Mouse (Mus musculus) brain, embryonic 14.5 days (tissue): ENCODE results near the gene Rnaset2b. TPM values are rescaled to one million over a fixed set of nuclear protein-coding genes. Genes with fewer than 3 reads are reported as not detected.
"Not testable (repeated sequence)": the region's sequence is repeated elsewhere in the genome, so short reads cannot be mapped to it uniquely, and the experiment has no call there.

Source experiments
- DNase-seq: peaks from one replicate; pipeline ENCODE4 v3.0.0-alpha.2; 2011; ENCODE audit warnings: low read depth
- polyA plus RNA-seq: library from polyadenylated mRNA; depleted of rRNA; stranded (reverse); fragments of >200 nt; gene quantifications from 2 replicates; pipeline ENCODE4 v1.2.3, GENCODE M21; 2012; rRNA removed

The Rnaset2b gene
- polyA plus RNA-seq, 1 experiment = 59.0 TPM

DNA sequence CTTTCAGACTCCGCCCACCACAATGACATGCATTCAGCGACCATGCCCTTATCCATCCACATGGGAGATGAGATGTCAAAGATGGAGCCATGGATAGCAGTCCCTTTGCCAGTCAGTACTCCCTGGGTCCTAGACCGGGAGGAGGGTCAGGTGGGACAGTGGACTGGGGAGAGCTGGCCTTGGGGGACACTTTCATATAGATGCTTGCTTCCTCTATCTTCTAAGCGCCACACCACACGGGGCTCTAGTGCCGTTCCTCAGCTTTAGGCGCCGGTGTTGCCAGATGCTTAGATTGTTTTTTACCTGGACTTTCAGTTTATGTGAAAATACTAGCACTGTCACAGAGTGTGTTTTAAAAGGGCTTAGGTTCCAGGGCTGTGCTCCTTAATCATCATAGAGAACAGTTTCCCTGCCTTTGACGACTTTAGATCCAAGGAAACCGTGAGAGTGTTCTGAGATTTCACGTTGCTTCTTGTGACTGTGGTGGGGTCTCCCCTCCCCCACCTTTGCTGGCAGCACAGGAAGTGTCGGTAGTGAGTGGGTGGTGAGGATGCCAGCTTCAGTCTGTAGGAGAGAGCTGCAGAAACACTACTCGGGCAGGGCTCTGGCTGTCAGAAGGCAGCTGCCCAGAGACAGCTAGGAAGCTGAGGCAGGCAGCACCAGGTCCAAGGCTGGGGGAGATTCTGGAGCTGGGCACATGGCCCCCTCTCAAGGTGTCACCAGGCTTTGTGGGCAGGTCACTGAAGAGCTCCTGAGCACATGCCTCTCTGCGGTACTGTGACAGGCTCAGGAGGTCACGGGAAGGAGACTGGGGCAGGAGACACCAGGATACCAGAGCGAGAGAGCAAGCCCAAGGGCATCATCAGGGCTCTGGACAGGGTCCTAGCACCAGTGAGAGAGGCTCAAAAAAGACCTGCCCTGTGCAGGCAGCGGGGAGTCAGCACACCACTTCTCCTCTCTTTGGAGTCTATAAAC lies 63.0 kb downstream of the Rnaset2b start:
- not testable (repeated sequence) for DNase-seq

Other genes starting within 250 kb of the Rnaset2b start
- gene Ezr, start 187.8 kb upstream of the Rnaset2b start, polyA plus RNA-seq = 42.8 and 44.5 TPM in 2 replicates
- gene Rsph3b, start 22.0 kb upstream of the Rnaset2b start, polyA plus RNA-seq = 22.7 and 27.7 TPM in 2 replicates
- 38.7 and 53.9 TPM in 2 replicates for gene Tagap1, start 9.5 kb upstream of the Rnaset2b start, polyA plus RNA-seq
- 0.48 and 1.1 TPM in 2 replicates for gene Gm49721, start 8.3 kb downstream of the Rnaset2b start, polyA plus RNA-seq
- gene Gm1604a, start 54.9 kb downstream of the Rnaset2b start, polyA plus RNA-seq = not detected in 2 replicates
- 30.3 and 33.3 TPM in 2 replicates for gene Rps6ka2, start 199.5 kb downstream of the Rnaset2b start, polyA plus RNA-seq